Mouse (Mus musculus) olfactory bulb, adult 2 months (tissue): ENCODE measurements around the gene Ercc5.

ENCODE experiments used
- CTCF ChIP-seq: fragments of 200-500 bp; IDR thresholded peaks from 2 replicates; pipeline ENCODE4 v1.5.1; 2012; ENCODE audit warnings: low read depth, mild to moderate bottlenecking, low read length, moderate library complexity; ENCODE audit not compliant: insufficient read depth
- POLR2A ChIP-seq: fragments of 200-500 bp; IDR thresholded peaks from 2 replicates; pipeline ENCODE4 v1.6.1; 2012; ENCODE audit warnings: mild to moderate bottlenecking, low read depth, low read length, moderate library complexity; ENCODE audit not compliant: insufficient read depth

- TF ChIP-seq CTCF (no peak), POLR2A (no peak)
Measured at GRCm38 (mm10) chr1:44125590-44125989, 22.0 kb upstream of the Ercc5 start.
